Mouse (Mus musculus) R1 (cell line): ENCODE results near the gene Gatc.
"Not testable (repeated sequence)": the region's sequence is repeated elsewhere in the genome, so short reads cannot be mapped to it uniquely, and the experiment has no call there.

Experiments used
- DNase-seq: peaks from one replicate; pipeline ENCODE4 v3.0.0-alpha.2; 2018; ENCODE audit warnings: low read depth, low spot score

The Gatc gene

DNA sequence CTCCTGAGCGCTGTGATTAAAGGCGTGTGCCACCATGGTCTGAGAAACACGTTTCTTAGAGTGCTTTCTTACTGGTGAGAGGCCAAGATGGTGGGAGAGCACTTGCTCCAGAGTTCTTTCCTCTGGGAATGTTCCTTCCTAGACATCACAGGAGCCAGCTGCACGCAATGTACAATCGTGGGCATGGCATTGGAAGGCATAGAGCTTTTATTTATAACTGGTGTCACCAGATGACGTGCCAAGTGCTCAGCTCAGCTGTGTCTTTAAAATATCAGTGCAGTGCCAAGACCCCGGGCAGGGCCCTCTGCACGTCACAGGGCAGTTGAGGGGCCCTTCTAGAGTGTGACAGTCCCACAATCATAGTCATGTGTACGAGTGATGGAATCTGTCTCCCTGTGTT is 10.0 kb downstream of the Gatc start:
- DNase-seq, result no peak

DNA sequence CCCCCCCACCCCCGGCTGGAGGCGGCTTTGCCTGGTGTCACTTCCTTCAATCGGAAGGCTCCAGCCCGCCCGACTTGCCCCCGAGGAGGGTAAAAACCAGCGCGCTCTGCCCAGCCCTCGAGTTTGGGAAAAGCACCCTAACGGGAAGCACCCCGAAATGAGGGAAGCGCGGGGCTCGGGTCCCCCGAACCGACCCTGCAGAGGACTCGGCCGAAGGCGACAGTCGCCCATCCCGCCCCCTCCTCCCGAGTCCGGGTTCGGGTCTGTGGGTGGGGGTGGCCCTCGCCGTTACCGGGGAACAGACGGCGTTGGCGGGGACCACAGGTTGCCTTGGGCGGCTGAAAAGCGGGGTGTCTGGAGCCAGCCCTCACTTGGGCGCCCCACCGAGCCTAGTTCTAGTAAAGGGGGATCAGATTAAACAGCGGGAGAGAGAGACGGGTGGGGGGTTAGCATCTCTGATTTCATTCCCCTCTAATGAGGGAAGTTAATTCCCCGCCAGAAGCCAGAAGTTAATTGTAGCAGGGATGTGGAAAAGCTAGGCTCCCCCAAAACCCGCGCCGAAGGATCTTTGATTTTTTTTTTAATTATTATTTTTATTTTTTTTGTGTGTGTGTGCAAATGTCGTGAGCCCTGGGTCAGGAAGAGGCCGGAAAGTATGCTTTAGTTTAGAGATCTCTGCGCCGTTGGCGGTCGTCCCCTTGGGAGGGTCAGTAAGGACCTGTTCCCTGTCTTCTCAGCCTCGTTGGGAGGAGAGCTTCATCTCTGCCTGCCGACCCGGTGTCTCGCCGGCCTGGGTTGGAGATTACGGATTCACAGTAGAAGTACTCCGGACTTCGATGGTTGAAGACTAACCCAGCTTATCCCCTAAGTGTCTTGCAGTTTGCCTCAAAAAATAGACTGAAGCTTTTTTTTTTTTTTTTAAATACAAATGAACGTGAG is 13.1 kb downstream of the Gatc start:
- DNase-seq, result peak; percentile 21

DNA sequence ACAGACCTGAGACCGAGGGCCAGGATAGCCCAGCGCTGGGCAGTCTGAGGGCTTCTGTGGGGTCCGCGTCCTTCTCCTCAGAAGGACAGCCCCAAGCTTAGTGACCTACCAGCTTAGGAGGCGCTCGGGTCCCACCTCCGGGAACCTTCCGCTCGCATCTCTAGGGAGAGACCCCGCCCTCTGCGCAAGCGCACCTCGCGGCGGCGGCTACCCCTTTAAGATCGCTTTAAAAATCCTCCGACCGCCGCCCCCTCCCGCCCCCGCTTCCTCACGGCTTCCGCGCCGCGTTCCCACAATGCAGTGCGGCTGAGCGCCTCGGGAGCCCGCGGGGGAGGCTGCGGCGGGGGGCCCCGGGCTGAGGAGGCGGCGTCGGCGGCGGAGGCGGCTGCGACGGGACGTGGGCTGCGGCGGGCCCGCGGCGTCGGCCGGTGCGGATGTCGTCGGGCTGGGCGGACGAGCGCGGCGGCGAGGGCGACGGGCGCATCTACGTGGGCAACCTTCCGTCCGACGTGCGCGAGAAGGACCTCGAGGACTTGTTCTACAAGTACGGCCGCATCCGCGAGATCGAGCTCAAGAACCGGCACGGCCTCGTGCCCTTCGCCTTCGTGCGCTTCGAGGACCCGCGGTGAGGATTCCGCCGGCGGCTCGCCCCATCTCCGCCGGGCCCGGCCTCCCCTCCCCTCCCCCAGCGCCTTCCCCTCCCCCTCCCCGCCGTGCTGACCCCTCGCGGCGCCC is 13.9 kb downstream of the Gatc start, which contains the start of gene Srsf9:
Gene Srsf9, plus strand, starts transcription at position 303 of the 735 bp plus-strand sequence.
- peak; percentile 93 for DNase-seq

DNA sequence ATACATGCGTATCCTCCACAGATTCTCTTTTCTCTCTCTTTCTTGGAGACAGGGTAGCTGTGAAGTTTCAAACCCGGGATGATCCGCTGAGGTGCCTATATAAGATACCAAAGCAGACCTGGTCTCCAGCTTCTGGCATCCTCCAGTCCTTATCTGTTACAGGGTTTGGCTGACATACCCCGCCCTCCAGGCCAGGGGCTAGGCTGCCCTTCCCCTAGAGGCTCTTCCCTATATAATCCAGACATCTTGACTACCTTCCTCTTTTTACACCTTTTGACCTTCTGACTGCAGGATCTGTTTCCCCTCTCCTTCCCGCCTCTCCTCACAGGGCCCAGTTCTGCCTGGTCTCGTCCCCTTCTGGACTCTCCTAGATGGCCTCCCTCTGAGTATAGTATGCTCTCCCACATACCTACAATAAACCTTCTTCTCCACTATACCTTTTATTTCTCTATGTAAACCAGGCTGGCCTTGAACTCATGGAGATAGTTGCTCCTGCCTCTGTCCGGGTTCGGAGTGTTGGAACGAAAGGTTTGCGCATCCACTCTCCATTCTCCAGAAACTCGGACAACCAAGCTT is 14.6 kb downstream of the Gatc start:
- DNase-seq, result no peak

DNA sequence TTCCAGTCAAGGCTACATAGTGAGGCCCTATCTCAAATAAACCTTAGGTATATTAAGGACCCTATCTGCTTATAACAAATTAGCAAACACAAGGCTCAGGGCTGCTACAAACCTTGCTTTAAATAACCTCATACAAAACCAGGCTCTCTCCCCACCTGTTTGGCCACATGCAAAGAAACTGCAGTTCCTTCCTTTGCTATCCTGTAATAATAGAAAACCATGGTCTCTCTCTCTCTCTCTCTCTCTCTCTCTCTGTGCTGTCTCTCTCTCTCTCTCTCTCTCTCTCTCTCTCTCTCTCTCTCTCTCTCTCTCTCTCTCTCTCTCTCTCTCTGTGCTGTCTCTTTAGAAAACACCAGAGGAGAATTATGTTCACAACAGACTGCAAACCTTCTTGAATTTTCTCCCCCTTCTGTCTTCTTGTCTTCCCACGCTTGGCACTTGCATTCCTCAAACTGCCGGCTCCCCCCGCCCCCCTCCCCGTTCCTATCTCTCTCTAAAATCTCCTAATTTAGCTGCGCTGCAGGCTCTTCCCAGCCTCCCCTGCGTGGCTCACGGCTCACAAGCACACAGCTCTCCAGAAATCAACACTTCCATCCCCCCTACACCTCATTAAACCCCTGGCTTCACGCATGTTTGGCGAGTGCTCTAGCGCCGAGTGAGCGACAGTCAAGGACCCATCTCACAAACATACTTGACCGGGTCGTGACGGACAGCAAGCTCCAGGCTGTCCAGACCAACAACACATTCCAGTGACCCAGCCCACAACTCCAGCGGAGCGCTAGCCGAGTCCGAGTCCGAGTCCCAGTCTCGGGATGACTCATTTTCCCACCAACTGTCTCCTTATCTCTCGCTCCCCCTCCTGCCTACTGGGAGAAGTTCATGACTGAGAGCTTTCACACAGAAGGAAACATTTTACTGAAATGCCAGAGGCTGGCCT is 21.7 kb downstream of the Gatc start:
- DNase-seq, result peak; percentile 88

DNA sequence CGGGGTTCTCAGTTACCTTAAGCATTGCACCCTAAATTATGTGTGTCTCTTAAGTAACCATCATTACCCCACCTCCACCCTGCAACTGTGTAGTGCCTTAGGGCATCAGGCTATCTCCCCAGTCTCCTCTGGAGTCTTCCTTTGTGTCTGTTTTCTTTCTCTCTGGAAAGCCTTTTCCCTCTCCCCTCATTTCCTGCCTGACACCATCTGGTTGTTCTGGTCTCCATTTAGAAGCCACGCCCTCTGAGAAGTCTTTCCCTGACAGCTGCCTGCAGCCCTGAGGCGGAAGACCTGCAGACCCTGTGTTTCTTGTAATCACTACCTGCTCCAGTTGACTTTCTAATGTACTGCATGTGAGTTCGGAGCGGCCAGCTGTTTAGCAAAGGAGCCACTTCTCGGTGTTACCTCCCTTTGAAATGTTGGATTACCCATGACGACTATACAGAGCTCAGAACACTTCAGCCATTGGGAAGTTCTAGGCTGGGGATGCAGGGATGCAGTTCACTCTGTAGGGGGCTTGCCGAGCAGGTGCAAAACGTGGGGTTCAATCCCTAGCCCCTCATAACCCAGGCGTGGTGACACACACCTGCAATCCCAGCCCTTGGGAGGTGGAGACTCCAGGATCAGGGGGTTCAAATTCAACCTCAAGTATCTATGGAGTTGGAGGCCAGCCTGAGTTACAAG is 23.2 kb downstream of the Gatc start:
- DNase-seq, result peak; percentile 95

DNA sequence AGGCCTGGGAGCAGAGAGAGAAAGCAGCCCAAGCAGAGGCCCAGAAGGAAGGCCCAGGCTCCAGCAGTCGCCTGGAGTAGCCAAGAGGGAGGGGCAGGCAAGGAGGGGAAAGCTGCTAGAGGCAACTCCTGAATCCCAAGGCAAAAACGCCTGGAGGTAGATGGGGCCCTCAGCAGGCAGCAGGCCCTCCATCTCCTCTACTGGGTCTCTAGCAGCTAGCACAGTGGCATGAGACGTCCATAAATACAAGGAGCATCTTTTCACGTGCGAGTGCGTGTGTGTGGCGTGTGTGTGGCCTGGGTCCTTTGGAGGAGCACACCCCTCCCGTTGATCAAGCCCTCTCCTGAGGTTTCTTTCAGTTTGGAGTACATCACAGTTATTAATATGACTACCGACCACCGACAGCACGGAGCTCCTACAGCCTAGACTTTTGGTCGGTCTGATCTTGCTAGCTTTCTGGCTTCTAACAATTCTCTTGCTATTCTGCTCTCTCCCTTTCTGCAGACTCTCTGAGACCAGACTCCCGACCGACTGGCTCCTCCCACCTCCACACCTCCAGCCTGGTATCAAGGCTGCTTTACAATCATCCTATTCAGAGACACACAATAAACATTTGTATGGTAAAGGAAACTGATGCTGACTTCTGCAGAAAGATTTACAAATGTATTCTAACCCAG is 23.9 kb downstream of the Gatc start:
- peak; percentile 49 for DNase-seq

DNA sequence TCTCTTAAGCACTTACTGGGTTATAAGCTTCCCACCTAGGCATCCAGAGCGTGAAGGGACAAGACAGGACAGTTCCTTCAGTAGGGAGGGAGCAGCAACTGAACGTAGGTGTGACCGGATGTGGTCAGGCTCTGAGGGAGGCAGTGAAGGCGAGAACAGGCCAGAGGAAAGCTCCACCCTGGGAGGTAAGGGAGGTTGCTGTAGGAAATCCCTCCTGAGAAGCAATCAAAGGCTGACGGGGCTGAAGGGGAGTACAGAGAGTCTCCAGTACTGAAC is 27.4 kb downstream of the Gatc start:
- DNase-seq, result no peak

DNA sequence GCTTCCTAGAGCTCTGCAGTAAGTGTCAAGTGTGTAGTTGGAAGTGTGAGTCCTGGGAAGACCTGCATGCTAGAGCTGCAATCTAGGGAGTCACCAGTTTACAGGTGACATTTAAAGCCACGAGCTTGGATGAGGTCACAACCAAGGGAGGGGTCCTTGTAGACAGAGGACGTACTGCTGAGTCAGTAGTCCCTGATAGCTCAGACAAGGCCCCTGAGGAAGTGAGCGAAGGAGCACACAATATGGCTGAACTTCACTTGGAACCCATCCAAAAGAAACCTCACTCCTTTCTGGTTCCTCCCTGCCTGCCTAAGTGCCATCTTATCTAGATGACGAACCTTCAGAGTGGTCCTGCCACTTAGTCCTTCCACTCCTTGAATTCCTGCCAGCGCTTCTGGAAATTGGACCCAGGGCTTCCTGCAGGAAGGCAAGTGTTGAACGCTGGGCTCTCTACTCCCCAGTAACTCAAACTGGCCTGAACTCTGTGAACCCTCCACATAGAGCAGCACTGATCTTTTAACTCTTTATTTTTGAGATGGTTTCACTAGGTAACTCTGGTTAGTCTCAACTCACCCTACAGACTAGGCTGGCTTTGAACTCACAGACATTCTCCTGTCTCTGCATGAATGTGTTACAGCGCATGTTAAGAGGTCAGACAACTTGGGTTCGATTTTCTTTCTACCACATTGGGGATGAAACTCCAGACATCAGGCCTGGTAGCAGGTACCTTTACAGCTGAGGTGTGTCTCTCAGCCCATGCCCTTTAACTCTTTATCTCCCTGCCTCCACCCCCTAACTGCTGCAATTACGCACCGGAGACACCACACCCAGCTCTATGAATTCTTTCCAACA is 27.9 kb downstream of the Gatc start:
- no peak for DNase-seq

DNA sequence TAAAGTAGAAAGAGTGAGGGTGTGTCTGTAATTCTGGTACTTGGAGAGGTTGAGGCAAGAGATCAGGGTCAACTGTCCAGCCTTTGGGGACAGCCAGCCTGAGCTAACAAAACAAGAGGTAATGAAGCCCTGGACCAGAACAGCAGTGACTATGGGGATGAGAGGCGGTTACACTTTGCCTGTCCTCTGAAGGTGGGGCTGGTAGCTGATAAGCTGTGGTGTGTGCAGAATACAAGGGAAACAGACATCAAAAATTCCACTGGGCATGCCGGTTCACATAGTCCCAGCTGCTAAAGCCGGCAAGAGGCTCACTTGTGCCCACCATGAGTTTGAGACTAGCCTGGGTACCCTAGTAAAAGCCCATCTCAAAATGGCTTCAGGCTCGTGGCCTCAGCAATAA is 28.6 kb downstream of the Gatc start:
- DNase-seq, result no peak

DNA sequence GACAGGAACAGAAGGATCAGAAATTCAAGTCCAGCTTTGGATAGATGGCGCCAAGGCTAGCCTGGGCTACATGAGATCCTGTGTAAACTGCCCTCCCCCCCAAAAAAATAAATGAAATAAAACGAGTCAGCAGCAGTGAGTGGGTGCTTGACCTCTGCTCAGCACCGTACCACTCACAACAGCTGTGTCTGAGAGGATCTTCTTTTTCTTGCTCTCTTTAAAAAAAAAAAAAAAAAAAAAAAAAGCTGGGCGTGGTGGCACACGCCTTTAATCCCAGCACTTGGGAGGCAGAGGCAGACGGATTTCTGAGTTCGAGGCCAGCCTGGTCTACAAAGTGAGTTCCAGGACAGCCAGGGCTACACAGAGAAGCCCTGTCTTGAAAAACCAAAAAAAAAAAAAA is 38.8 kb downstream of the Gatc start:
- DNase-seq, result not testable (repeated sequence)

DNA sequence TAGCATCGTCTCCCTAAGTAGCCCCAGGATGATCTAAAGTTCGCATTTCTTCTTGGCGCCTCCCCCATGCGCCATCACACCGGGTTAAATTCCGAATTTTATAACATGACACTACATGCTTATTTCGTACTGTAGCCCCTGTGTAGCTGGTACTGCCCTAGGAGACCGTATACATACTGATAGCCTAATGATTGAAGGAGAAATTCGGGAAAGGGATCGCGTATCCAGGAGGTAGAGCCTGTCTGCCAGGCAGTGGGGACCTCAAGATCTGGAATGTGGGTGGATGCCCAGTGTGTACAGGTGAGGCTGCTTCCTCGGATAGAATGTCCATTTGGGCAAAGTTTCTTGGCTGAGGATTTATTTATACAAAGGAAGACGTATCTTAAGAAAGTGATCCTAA is 39.4 kb downstream of the Gatc start:
- DNase-seq, result no peak

DNA sequence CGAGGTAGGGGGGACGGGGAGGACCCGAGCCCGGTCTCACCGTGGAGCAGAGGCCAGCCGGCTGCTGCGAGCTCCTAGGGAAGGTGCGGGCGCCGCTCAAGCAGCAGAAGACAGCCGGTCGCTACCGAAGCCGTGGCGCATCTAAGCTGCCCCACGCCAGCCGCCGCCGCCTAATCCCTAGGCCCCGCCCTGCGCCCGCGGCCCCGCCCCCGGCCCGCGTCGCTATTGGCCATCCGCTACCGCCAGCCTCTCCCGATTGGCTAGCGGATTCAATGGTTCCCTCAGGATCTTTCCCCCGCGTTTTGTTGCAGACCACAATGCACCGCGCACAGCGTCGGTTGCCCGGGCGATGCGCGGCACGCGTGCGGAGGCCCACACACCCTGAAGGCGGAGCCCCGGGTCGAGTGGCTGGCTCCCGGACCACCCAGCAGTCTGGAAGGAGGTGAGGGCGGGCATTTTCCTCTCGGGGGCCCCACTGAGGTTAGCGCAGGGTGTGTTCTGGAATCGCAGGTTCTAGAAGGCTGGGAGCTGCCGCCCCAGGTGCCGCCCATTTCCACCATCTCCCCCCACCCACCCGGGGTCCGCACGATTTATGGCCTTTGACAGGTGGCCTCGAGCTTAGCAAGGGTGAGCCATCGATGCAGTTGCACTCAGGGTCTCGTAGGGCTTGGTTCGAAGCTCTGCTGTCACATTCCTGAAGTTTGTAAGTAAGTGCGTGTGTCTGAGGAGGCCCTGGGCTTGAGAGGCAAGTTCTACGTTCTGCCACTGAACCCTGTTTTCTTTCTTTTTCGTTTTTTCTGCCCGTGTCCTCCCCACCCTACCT is 40.0 kb downstream of the Gatc start, which contains the start of gene Dynll1:
Gene Dynll1, minus strand, starts transcription at position 208 of the 823 bp plus-strand sequence.
- DNase-seq, result peak; percentile 98

DNA sequence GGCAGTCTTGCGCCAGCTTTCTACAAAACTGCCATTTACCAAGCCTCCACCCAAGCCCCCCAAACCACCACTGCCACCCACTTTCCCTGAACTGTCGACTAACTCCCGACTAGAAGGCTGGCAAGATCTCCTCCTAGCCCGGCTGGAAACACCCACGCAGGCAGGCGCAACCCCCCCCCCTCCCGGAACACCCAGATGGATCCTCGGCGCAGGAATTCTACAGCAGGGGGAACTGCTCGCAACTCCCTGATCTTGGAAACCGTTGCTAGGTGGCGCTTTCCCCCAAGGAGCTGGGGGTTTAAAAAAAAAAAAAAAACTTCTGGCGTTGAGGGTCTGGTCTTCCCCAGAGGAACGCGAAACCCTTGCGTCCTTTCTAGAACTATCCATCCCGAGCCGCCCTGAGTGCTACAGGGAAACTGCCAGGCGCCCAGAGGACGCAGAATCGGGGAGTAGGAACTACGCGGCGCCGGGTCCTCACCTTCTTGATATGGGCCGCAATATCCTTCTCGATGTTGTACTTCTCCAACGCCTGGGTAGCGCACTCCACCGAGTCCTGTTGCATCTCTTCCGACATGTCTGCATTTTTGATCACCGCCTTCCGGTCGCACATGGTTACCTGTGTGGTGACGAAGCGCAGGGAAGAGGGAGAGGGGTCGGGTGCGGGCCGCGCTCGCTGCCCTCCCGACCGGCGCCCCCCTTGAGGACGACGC is 40.8 kb downstream of the Gatc start:
- peak; percentile 87 for DNase-seq

DNA sequence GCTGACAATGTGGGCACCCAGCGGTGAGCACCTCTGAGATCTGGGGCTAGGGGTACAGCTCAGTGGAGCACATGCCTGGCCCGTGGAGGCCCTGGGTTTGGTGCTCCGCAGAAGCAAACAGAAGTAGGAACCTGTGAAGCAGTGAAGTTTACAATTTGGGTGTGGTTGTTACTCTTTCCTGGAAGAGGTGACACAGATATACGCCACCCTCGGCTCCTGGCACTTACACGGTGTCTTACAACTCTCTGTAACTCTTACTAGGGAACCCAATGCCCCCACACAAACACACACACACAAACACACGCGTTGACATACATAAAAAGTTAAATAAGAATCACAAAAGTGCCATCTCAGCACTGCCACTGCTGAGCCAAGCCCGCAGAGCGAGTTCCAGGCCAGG is 44.6 kb downstream of the Gatc start:
- DNase-seq, result no peak

DNA sequence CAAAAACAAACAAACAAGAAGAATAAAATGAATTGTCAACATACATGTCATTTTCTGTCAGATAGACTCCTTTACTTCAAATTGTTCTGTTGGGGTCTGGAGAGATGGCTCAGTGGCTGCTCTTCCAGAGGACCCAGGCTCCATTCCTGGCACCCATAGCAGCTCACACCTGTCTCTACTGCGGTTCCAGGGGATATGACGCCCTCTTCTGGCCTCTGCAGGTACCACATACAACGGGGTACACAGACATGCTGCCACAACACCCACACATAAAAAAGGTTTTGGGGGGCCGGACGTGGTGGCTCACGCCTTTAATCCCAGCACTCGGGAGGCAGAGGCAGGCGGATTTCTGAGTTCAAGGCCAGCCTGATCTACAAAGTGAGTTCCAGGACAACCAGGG is 46.8 kb downstream of the Gatc start:
- peak; percentile 69 for DNase-seq

DNA sequence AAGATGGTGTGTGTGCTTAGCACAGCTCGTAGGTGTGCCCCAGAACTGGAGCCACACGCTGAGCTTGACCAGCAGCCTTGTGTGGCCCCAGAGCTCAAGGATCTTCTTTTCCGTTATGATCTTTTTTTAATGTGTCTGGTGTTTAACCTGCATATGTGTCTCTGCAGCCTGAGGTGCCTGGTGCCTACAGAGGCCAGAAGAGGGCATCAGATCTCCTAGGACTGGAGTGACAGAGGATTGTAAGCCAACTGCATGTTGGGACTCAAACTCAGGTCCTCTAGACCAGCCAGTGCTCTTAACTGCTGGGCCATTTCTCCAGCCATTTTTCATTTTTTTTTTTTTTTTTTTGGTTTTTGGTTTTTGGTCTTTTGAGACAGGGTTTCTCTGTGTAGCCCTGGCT is 56.2 kb downstream of the Gatc start:
- no peak for DNase-seq
